Mouse (Mus musculus) retina, postnatal 7 days (tissue): ENCODE measurements around the gene Akt1s1.
A peak's percentile ranks its signal among the peaks of the same experiment; 100 is the strongest.
"Not testable (repeated sequence)": the region's sequence is repeated elsewhere in the genome, so short reads cannot be mapped to it uniquely, and the experiment has no call there.

Experiments used
- DNase-seq: peaks from one replicate; pipeline ENCODE4 v3.0.0-alpha.2; 2012; ENCODE audit warnings: low read depth, low spot score

Gene Akt1s1

GRCm38 (mm10) chr7:44868919-44869696, 20.3 kb downstream of the Akt1s1 start:
- peak; percentile 58 for DNase-seq

GRCm38 (mm10) chr7:44869697-44870528, 21.1 kb downstream of the Akt1s1 start, which contains the start of gene Ptov1:
Ptov1 (minus strand) TSS chr7:44869788.
- DNase-seq = peak; percentile 91

GRCm38 (mm10) chr7:44870614-44871013, 21.8 kb downstream of the Akt1s1 start:
- DNase-seq = no peak

GRCm38 (mm10) chr7:44871181-44871580, 22.4 kb downstream of the Akt1s1 start:
- DNase-seq = no peak

GRCm38 (mm10) chr7:44871774-44872173, 23.0 kb downstream of the Akt1s1 start:
- DNase-seq = not testable (repeated sequence)

GRCm38 (mm10) chr7:44877833-44878232, 29.0 kb downstream of the Akt1s1 start:
- no peak for DNase-seq

- DNase-seq = no peak
Measured at GRCm38 (mm10) chr7:44883036-44883435, 34.2 kb downstream of the Akt1s1 start.

GRCm38 (mm10) chr7:44884637-44885036, 35.8 kb downstream of the Akt1s1 start:
- no peak for DNase-seq

- no peak for DNase-seq
Measured at GRCm38 (mm10) chr7:44886964-44887363, 38.2 kb downstream of the Akt1s1 start.

GRCm38 (mm10) chr7:44888256-44889105, 39.7 kb downstream of the Akt1s1 start:
- DNase-seq = no peak

GRCm38 (mm10) chr7:44890180-44890579, 41.4 kb downstream of the Akt1s1 start:
- no peak for DNase-seq

- no peak for DNase-seq
Measured at GRCm38 (mm10) chr7:44890737-44891136, 41.9 kb downstream of the Akt1s1 start.

GRCm38 (mm10) chr7:44891611-44892010, 42.8 kb downstream of the Akt1s1 start:
- no peak for DNase-seq

- peak; percentile 85 for DNase-seq
Measured at GRCm38 (mm10) chr7:44892276-44892921, 43.6 kb downstream of the Akt1s1 start, which contains the start of gene Med25. Med25 (minus strand) TSS chr7:44892712.

GRCm38 (mm10) chr7:44893197-44893596, 44.4 kb downstream of the Akt1s1 start:
- no peak for DNase-seq

GRCm38 (mm10) chr7:44894175-44894574, 45.4 kb downstream of the Akt1s1 start:
- DNase-seq = no peak

- DNase-seq = no peak
Measured at GRCm38 (mm10) chr7:44895206-44895592, 46.4 kb downstream of the Akt1s1 start.

- peak; percentile 93 for DNase-seq
Measured at GRCm38 (mm10) chr7:44895593-44896434, 47.0 kb downstream of the Akt1s1 start, which contains the start of gene Fuz. Fuz (plus strand) TSS chr7:44896079.

- DNase-seq = no peak
Measured at GRCm38 (mm10) chr7:44896499-44896898, 47.7 kb downstream of the Akt1s1 start.

- DNase-seq = no peak
Measured at GRCm38 (mm10) chr7:44898607-44899006, 49.8 kb downstream of the Akt1s1 start.
